Mouse (Mus musculus): ENCODE results near the gene Gm14692. TPM values are rescaled to one million over a fixed set of nuclear protein-coding genes. Genes with fewer than 3 reads are reported as not detected.
"Not testable (repeated sequence)": the region's sequence is repeated elsewhere in the genome, so short reads cannot be mapped to it uniquely, and the experiment has no call there.

The Gm14692 gene
- polyA plus RNA-seq (2017; shearing (Covaris generic)): not detected

DNA sequence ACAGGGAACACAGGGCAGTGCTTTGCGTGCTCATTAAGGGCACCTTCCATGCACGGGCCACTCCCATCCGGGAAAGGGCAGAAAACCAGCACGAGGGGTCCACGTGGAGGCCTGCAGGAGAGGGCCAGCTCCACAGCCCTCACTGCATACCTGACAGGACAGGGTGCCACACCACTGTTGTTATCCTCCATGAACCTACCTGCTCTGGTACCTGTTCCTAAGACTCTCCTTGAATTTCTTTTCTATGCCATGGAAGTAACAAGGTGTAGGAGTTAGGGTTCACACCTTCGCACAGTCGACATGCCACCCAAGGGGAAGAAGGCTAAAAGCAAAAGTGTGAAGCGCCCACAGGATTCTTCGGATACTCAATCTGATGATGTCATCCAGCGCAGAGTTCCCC is at the start of gene Gm14692:
Gene Gm14692, plus strand, starts transcription at position 301 of the 400 bp plus-strand sequence.
- not testable (repeated sequence) for ATAC-seq

DNA sequence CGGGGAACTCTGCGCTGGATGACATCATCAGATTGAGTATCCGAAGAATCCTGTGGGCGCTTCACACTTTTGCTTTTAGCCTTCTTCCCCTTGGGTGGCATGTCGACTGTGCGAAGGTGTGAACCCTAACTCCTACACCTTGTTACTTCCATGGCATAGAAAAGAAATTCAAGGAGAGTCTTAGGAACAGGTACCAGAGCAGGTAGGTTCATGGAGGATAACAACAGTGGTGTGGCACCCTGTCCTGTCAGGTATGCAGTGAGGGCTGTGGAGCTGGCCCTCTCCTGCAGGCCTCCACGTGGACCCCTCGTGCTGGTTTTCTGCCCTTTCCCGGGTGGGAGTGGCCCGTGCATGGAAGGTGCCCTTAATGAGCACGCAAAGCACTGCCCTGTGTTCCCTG is 2.0 kb upstream of the Gm14692 start, which contains the start of gene Gm1140:
Gene Gm1140, minus strand, starts transcription at position 101 of the 400 bp plus-strand sequence.
- ATAC-seq: not testable (repeated sequence)

Other genes with a start within 250 kb of the Gm14692 start
- not detected for gene Gm1140, start 2.1 kb upstream of the Gm14692 start, polyA plus RNA-seq (2017; shearing (Covaris generic))
- not detected for gene 4933436I01Rik, start 225.8 kb downstream of the Gm14692 start, polyA plus RNA-seq (2017; shearing (Covaris generic))

Data from CD4-positive, CD25-positive, alpha-beta regulatory T cell, adult 4 months (primary cell).